Mouse (Mus musculus) CH12.LX (cell line): ENCODE results near the gene Slc9a4.

Experiments
- CHD1 ChIP-seq: IDR thresholded peaks from 2 replicates; pipeline ENCODE4 v1.6.1; 2012; ENCODE audit warnings: low read depth, low read length, improper control_type of control experiment, inconsistent platforms
- CTCF ChIP-seq, 2 experiments: IDR thresholded peaks in 1 of 2; conservative IDR thresholded peaks in 1 of 2; 2 replicates each; pipeline ENCODE4 v1.5.1; 2011 to 2012; ENCODE audit warnings: low read depth in 2 of 2, low read length in 2 of 2, improper control_type of control experiment in 1 of 2, inconsistent platforms in 1 of 2, mild to moderate bottlenecking in 1 of 2, moderate library complexity in 1 of 2
- ELF1 ChIP-seq: IDR thresholded peaks from 2 replicates; pipeline ENCODE4 v1.6.1; 2014; ENCODE audit warnings: low read depth, mild to moderate bottlenecking, inconsistent platforms, low read length, improper control_type of control experiment
- ETS1 ChIP-seq: conservative IDR thresholded peaks from 2 replicates; pipeline ENCODE4 v1.6.1; 2012; ENCODE audit warnings: low read depth, mild to moderate bottlenecking, inconsistent platforms, low read length, improper control_type of control experiment, moderate library complexity
- JUN ChIP-seq: IDR thresholded peaks from 2 replicates; pipeline ENCODE4 v1.6.1; 2011; ENCODE audit warnings: low read depth, mild to moderate bottlenecking, low read length, improper control_type of control experiment, moderate library complexity; ENCODE audit not compliant: insufficient read depth
- MAX ChIP-seq: IDR thresholded peaks from 2 replicates; pipeline ENCODE4 v1.6.1; 2011; ENCODE audit warnings: low read length, improper control_type of control experiment
- MAZ ChIP-seq: IDR thresholded peaks from 2 replicates; pipeline ENCODE4 v1.6.1; 2012; ENCODE audit warnings: low read depth, mild to moderate bottlenecking, inconsistent platforms, low read length, improper control_type of control experiment, moderate library complexity
- POLR2A ChIP-seq: IDR thresholded peaks from 2 replicates; pipeline ENCODE4 v1.6.1; 2011; ENCODE audit warnings: low read depth, mild to moderate bottlenecking, improper control_type of control experiment, low read length
- TCF12 ChIP-seq: IDR thresholded peaks from 2 replicates; pipeline ENCODE4 v1.6.1; 2014; ENCODE audit warnings: low read depth, mild to moderate bottlenecking, inconsistent platforms, low read length, improper control_type of control experiment
- USF2 ChIP-seq: conservative IDR thresholded peaks from 2 replicates; pipeline ENCODE4 v1.6.1; 2011; ENCODE audit warnings: low read depth, low read length, improper control_type of control experiment

- TF ChIP-seq CHD1, result no peak
- TF ChIP-seq CTCF (conservative IDR thresholded peaks at IDR 0.05 in 1 of 2, IDR thresholded peaks at IDR 0.05 in 1 of 2; ENCODE audit: low read depth in 2 of 2, low read length in 2 of 2), result no peak
- TF ChIP-seq USF2, result no peak
- no peak for TF ChIP-seq JUN
- TF ChIP-seq POLR2A, result no peak
- no peak for TF ChIP-seq ELF1
- TF ChIP-seq ETS1, result no peak
- TF ChIP-seq MAZ, result no peak
- no peak for TF ChIP-seq TCF12
- TF ChIP-seq MAX, result no peak
Measured at GRCm38 (mm10) chr1:40671490-40671889, 91.6 kb downstream of the Slc9a4 start.
